Mouse (Mus musculus): ENCODE measurements at regions not wholly inside any gene's neighbourhood (a gene's known extent, or its start where the extent isn't known, plus 50 kb on each side); places are given as distances from the start of the nearest gene placed in this dataset.

- TF ChIP-seq CTCF (conservative IDR thresholded peaks at IDR 0.05; ENCODE audit: low read length) (no peak), NANOG (IDR thresholded peaks at IDR 0.05; ENCODE audit: borderline replicate concordance, low read length) (no peak)
These were observed 409.9 kb upstream of the Tenm4 start for GRCm38 (mm10) chr7:95760945-95761661.

Measured in E14TG2a.4 (cell line).